Mouse (Mus musculus) kidney, postnatal 0 days (tissue): Measurements from ENCODE around the gene Fam196b. TPM values are rescaled to one million over a fixed set of nuclear protein-coding genes. Genes with fewer than 3 reads are reported as not detected.

Source experiments
- ATAC-seq: fragments of 200-750 bp; cut with Nextera tagmentation; replicated peaks from 2 replicates; pipeline ENCODE4 v1.8.0; 2017; ENCODE audit warnings: low read depth, moderate number of reproducible peaks, moderate TSS enrichment, moderate library complexity; ENCODE audit not compliant: low FRiP score
- DNase-seq: peaks from one replicate; pipeline ENCODE4 v3.0.0-alpha.2; 2016; ENCODE audit warnings: low spot score
- H3K27ac ChIP-seq: fragments of 300-500 bp; sonication (generic); 2 replicates; pipeline ENCODE4 v1.5.1; 2014; ENCODE audit warnings: mild to moderate bottlenecking
- H3K27me3 ChIP-seq: fragments of 300-500 bp; sonication (generic); 2 replicates; pipeline ENCODE4 v1.6.1; 2014; ENCODE audit warnings: low read length, mixed read lengths; ENCODE audit not compliant: insufficient read depth
- H3K36me3 ChIP-seq: fragments of 300-500 bp; sonication (generic); 2 replicates; pipeline ENCODE4 v1.6.1; 2014; ENCODE audit warnings: low read length, mixed read lengths; ENCODE audit not compliant: insufficient read depth
- H3K4me1 ChIP-seq: fragments of 300-500 bp; sonication (generic); replicated peaks from 2 replicates; pipeline ENCODE4 v1.6.1; 2014; ENCODE audit warnings: antibody characterized with exemption, low read length, mixed read lengths; ENCODE audit not compliant: insufficient read depth
- H3K4me2 ChIP-seq: fragments of 300-500 bp; sonication (generic); 2 replicates; pipeline ENCODE4 v1.6.1; 2014; ENCODE audit warnings: mild to moderate bottlenecking, low read length, moderate library complexity, mixed read lengths
- H3K4me3 ChIP-seq: fragments of 300-500 bp; sonication (generic); replicated peaks from 2 replicates; pipeline ENCODE4 v1.5.1; 2014; ENCODE audit warnings: low read depth, low read length
- H3K9ac ChIP-seq: fragments of 300-500 bp; sonication (generic); 2 replicates; pipeline ENCODE4 v1.6.1; 2014; ENCODE audit warnings: low read depth, low read length
- H3K9me3 ChIP-seq: fragments of 300-500 bp; sonication (generic); replicated peaks from 2 replicates; pipeline ENCODE4 v1.6.1; 2016; ENCODE audit warnings: low read length, inconsistent platforms, mixed read lengths
- CTCF ChIP-seq: IDR thresholded peaks from 2 replicates; pipeline ENCODE4 v1.5.1; 2016; ENCODE audit warnings: antibody characterized with exemption, low read depth, mild to moderate bottlenecking, moderate library complexity
- WGBS: fragments of 180-500 bp; shearing (Covaris S2); extraction: QIAGEN DNeasy Blood & Tissue Kit; methylation state at CpG from one replicate; pipeline ENCODE4 v1.1.7; 2014; 5-methylcytosine and 5-hydroxymethylcytosine counted together
- polyA plus RNA-seq: library from polyadenylated mRNA; unstranded; fragments of >200 nt; fragmentation: Nextera tagmentation; extraction: Ambion mirVana; gene quantifications from 2 replicates; pipeline ENCODE4 v1.2.1, GENCODE M21; 2015

The Fam196b gene
- polyA plus RNA-seq, 1 experiment from 2014 or later: 0.21 TPM

DNA sequence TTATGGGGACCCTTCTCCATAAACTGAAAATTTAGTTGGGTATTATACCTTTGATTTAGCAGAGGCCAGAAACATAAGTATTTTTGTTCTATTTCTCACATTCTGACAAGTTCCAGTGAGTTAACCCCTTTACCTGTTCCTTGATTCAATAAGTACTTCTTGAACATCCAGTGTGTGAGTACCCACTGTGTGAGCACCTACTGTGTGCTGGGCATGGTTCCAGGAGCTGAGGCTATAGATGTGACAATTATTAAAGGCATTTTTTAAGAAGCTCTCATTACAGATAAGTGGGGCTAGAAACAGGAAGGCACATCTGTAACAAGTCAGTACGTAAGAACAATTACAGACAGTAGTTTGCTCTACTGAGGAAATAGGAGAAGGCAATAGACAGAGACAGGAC, 4.7 kb downstream of the Fam196b start:
- Histone ChIP-seq H3K4me3 (no peak overlapping the region), H3K27ac (no peak overlapping the region), H3K4me1 (no peaks in the 10 kb centered on the region), H3K9me3 (no peaks in the 10 kb centered on the region), H3K9ac (no peak overlapping the region), H3K4me2 (no peak overlapping the region), H3K27me3 (no peaks in the 10 kb centered on the region), H3K36me3 (no peaks in the 10 kb centered on the region)
- DNase-seq: no peak
- ATAC-seq: no peak
- 67% methylated on average over 1 of the region's 1 CpGs for WGBS
- no peak for TF ChIP-seq CTCF

- Histone ChIP-seq H3K27me3 (no peaks in the 10 kb centered on the region), H3K36me3 (no peaks in the 10 kb centered on the region), H3K4me1 (no peaks in the 10 kb centered on the region), H3K4me3 (no peak overlapping the region), H3K4me2 (no peak overlapping the region), H3K9me3 (no peaks in the 10 kb centered on the region), H3K27ac (no peak overlapping the region), H3K9ac (no peak overlapping the region)
- ATAC-seq (no peak), DNase-seq (no peak)
- TF ChIP-seq CTCF: no peak
- WGBS: 76% methylated on average over 8 of the region's 8 CpGs
Observed at GRCm38 (mm10) chr11:34323664-34324063, 9.0 kb downstream of the Fam196b start.

- Histone ChIP-seq H3K27ac (no peak overlapping the region), H3K36me3 (no peaks in the 10 kb centered on the region), H3K4me3 (no peak overlapping the region), H3K4me2 (no peak overlapping the region), H3K9ac (no peak overlapping the region), H3K4me1 (no peaks in the 10 kb centered on the region), H3K9me3 (no peaks in the 10 kb centered on the region), H3K27me3 (no peaks in the 10 kb centered on the region)
- 27% methylated on average over 7 of the region's 7 CpGs for WGBS
- ATAC-seq (no peak), DNase-seq (no peak)
- no peak for TF ChIP-seq CTCF
Observed at GRCm38 (mm10) chr11:34332344-34333031, 17.9 kb downstream of the Fam196b start.

GRCm38 (mm10) chr11:34337907-34338306, 23.3 kb downstream of the Fam196b start:
- H3K9ac ChIP-seq: no peak overlapping the region
- ATAC-seq (no peak), DNase-seq (no peak)
- 76% methylated on average over 1 of the region's 1 CpGs for WGBS
- no peaks in the 10 kb centered on the region for H3K36me3 ChIP-seq
- H3K4me1 ChIP-seq: no peaks in the 10 kb centered on the region
- TF ChIP-seq CTCF: peak; percentile 36
- no peaks in the 10 kb centered on the region for H3K9me3 ChIP-seq
- H3K4me2 ChIP-seq: no peak overlapping the region
- H3K27me3 ChIP-seq: no peaks in the 10 kb centered on the region
- no peak overlapping the region for H3K27ac ChIP-seq
- H3K4me3 ChIP-seq: no peak overlapping the region

DNA sequence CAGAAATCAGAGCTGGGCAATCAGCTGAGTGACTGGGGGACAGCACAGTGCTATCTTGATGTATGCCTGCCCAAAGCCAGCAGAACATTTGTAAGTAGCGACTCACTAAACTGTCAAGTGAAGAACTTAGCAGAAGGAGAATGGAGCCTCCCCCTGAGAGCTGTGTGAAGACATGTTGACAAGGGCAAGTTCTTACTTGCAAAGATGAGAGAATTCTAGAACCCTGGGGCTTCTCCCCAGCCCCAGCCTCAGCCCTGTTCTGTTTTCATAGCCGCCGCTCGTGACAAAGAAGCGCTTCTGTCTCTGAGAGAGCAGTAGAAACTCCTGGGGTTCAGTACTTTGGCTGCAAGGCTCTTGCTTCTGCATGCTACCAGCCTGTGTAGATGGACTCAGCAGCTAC, 25.1 kb downstream of the Fam196b start:
- ATAC-seq (no peak), DNase-seq (no peak)
- no peaks in the 10 kb centered on the region for H3K4me1 ChIP-seq
- no peak overlapping the region for H3K4me3 ChIP-seq
- H3K36me3 ChIP-seq: no peaks in the 10 kb centered on the region
- H3K27ac ChIP-seq: no peak overlapping the region
- H3K4me2 ChIP-seq: no peak overlapping the region
- no peaks in the 10 kb centered on the region for H3K27me3 ChIP-seq
- WGBS: 74% methylated on average over 5 of the region's 5 CpGs
- TF ChIP-seq CTCF: no peak
- H3K9me3 ChIP-seq: no peaks in the 10 kb centered on the region
- H3K9ac ChIP-seq: no peak overlapping the region

- no peak overlapping the region for H3K4me2 ChIP-seq
- 35% methylated on average over 4 of the region's 4 CpGs for WGBS
- no peaks in the 10 kb centered on the region for H3K9me3 ChIP-seq
- no peaks in the 10 kb centered on the region for H3K36me3 ChIP-seq
- DNase-seq: no peak
- no peak overlapping the region for H3K4me3 ChIP-seq
- no peak for ATAC-seq
- H3K4me1 ChIP-seq: no peaks in the 10 kb centered on the region
- H3K27me3 ChIP-seq: no peaks in the 10 kb centered on the region
- H3K27ac ChIP-seq: no peak overlapping the region
- H3K9ac ChIP-seq: no peak overlapping the region
- TF ChIP-seq CTCF: no peak
Observed at GRCm38 (mm10) chr11:34343742-34344307, 29.2 kb downstream of the Fam196b start.
